Mouse (Mus musculus) kidney, adult 2 months (tissue): ENCODE results near the gene Tmigd3. TPM values are rescaled to one million over a fixed set of nuclear protein-coding genes. Genes with fewer than 3 reads are reported as not detected.

Experiments
- DNase-seq: peaks from one replicate; pipeline ENCODE4 v3.0.0; 2021
- H3K27ac ChIP-seq: fragments of 200-500 bp; 2 replicates; pipeline ENCODE4 v1.5.1; 2012; ENCODE audit warnings: low read depth, low read length, control low read depth, inconsistent platforms; ENCODE audit not compliant: insufficient read depth
- H3K27me3 ChIP-seq: fragments of 200-500 bp; replicated peaks from 2 replicates; pipeline ENCODE4 v1.6.1; 2012; ENCODE audit warnings: mild to moderate bottlenecking, moderate library complexity, low read length, inconsistent platforms; ENCODE audit not compliant: control insufficient read depth, insufficient read depth
- H3K36me3 ChIP-seq: fragments of 200-500 bp; 2 replicates; pipeline ENCODE4 v1.6.1; 2012; ENCODE audit warnings: mild to moderate bottlenecking, moderate library complexity, low read length, inconsistent platforms; ENCODE audit not compliant: control insufficient read depth, insufficient read depth
- H3K4me1 ChIP-seq: fragments of 200-500 bp; 2 replicates; pipeline ENCODE4 v1.6.1; 2011; ENCODE audit warnings: low read length; ENCODE audit not compliant: control insufficient read depth, insufficient read depth
- H3K4me3 ChIP-seq: fragments of 200-500 bp; 2 replicates; pipeline ENCODE4 v1.5.1; 2011; ENCODE audit warnings: mild to moderate bottlenecking, low read depth, low read length, control low read depth; ENCODE audit not compliant: insufficient read depth
- CTCF ChIP-seq: fragments of 200-500 bp; conservative IDR thresholded peaks from 2 replicates; pipeline ENCODE4 v1.5.1; 2011; ENCODE audit warnings: low read depth, mild to moderate bottlenecking, control low read depth, low read length, moderate library complexity, mixed read lengths; ENCODE audit not compliant: insufficient read depth, insufficient read length
- POLR2A ChIP-seq: fragments of 200-500 bp; IDR thresholded peaks from one replicate; pipeline ENCODE4 v1.6.1; 2011; ENCODE audit warnings: low read depth, low read length, control low read depth
- WGBS: fragments of 180-500 bp; shearing (Covaris S2); methylation state at CpG from one replicate; pipeline ENCODE4 v1.1.7; 2018; 5-methylcytosine and 5-hydroxymethylcytosine counted together
- polyA plus RNA-seq: library from polyadenylated mRNA; depleted of rRNA; stranded (reverse); fragments of >200 nt; gene quantifications from 2 replicates; pipeline ENCODE4 v1.2.3, GENCODE M21; 2012

Tmigd3 gene
- polyA plus RNA-seq, 1 experiment, result 0.28 TPM

GRCm38 (mm10) chr3:105873451-105874445 lies 3.0 kb downstream of the Tmigd3 start:
- 0 out of 2 replicates have a peak overlapping the region, but pooled peaks have one; percentile 19 for H3K27ac ChIP-seq
- no peak overlapping the region for H3K4me3 ChIP-seq

GRCm38 (mm10) chr3:105876022-105876421 lies 5.3 kb downstream of the Tmigd3 start:
- peak; percentile 45 for DNase-seq
- Histone ChIP-seq H3K27me3 (no peaks in the 10 kb centered on the region; the same call in 1 of the 2 replicates), H3K36me3 (no peaks in the 10 kb centered on the region), H3K4me1 (peaks cover 9% of the 10 kb centered on the region), H3K27ac (no peak overlapping the region), H3K4me3 (no peak overlapping the region)
- TF ChIP-seq CTCF, result no peak
- WGBS, result 42% methylated on average over 5 of the region's 5 CpGs

More at GRCm38 (mm10) chr3:105873451-105874445, 3.0 kb downstream of the Tmigd3 start:
- 88% methylated on average over 6 of the region's 6 CpGs for WGBS
- TF ChIP-seq POLR2A (no peak), CTCF (no peak)
- H3K36me3 ChIP-seq, result no peaks in the 10 kb centered on the region
- no peaks in the 10 kb centered on the region for H3K27me3 ChIP-seq
- DNase-seq, result no peak
- peaks cover 9% of the 10 kb centered on the region for H3K4me1 ChIP-seq

GRCm38 (mm10) chr3:105877252-105877803 lies 6.6 kb downstream of the Tmigd3 start:
- peaks cover 6% of the 10 kb centered on the region for H3K4me1 ChIP-seq
- TF ChIP-seq POLR2A, result no peak
- no peak for TF ChIP-seq CTCF
- no peak overlapping the region for H3K27ac ChIP-seq

GRCm38 (mm10) chr3:105877919-105878318 lies 7.2 kb downstream of the Tmigd3 start:
- Histone ChIP-seq H3K4me3 (no peak overlapping the region), H3K27ac (no peak overlapping the region), H3K4me1 (peaks cover 3% of the 10 kb centered on the region; the same call in 1 of the 2 replicates), H3K27me3 (no peaks in the 10 kb centered on the region; the same call in 1 of the 2 replicates), H3K36me3 (no peaks in the 10 kb centered on the region)
- DNase-seq, result no peak
- no peak for TF ChIP-seq POLR2A
- TF ChIP-seq CTCF, result no peak
- 85% methylated on average over 2 of the region's 2 CpGs for WGBS

More at GRCm38 (mm10) chr3:105877252-105877803, 6.6 kb downstream of the Tmigd3 start:
- Histone ChIP-seq H3K36me3 (no peaks in the 10 kb centered on the region), H3K4me3 (no peak overlapping the region), H3K27me3 (no peaks in the 10 kb centered on the region; the same call in 1 of the 2 replicates)
- 79% methylated on average over 6 of the region's 6 CpGs for WGBS
- no peak for DNase-seq

GRCm38 (mm10) chr3:105878751-105879150 lies 8.0 kb downstream of the Tmigd3 start:
- no peaks in the 10 kb centered on the region for H3K36me3 ChIP-seq
- H3K27me3 ChIP-seq, result no peaks in the 10 kb centered on the region; the same call in 1 of the 2 replicates
- no peak overlapping the region for H3K4me3 ChIP-seq
- DNase-seq, result no peak
- H3K4me1 ChIP-seq, result peaks cover 3% of the 10 kb centered on the region; the same call in 1 of the 2 replicates
- 91% methylated on average over 8 of the region's 8 CpGs for WGBS
- no peak for TF ChIP-seq CTCF
- no peak for TF ChIP-seq POLR2A
- no peak overlapping the region for H3K27ac ChIP-seq

- no peaks in the 10 kb centered on the region; the same call in 1 of the 2 replicates for H3K27me3 ChIP-seq
- no peak for DNase-seq
- H3K4me1 ChIP-seq, result peaks cover 3% of the 10 kb centered on the region; the same call in 1 of the 2 replicates
- TF ChIP-seq CTCF (no peak), POLR2A (no peak)
- no peak overlapping the region for H3K4me3 ChIP-seq
- H3K27ac ChIP-seq, result no peak overlapping the region
- 39% methylated on average over 3 of the region's 3 CpGs for WGBS
- no peaks in the 10 kb centered on the region for H3K36me3 ChIP-seq
Observed at GRCm38 (mm10) chr3:105880419-105880818, 9.7 kb downstream of the Tmigd3 start.

GRCm38 (mm10) chr3:105882105-105882504 lies 11.4 kb downstream of the Tmigd3 start:
- no peak for DNase-seq
- no peak overlapping the region for H3K4me3 ChIP-seq
- no peaks in the 10 kb centered on the region for H3K36me3 ChIP-seq
- WGBS, result 86% methylated on average over 7 of the region's 7 CpGs
- TF ChIP-seq POLR2A (no peak), CTCF (no peak)
- H3K27me3 ChIP-seq, result no peaks in the 10 kb centered on the region; the same call in 1 of the 2 replicates
- H3K27ac ChIP-seq, result no peak overlapping the region
- H3K4me1 ChIP-seq, result no peaks in the 10 kb centered on the region
